ENCODE assay signal across 14 mouse cellular contexts in genomic region chr1:80230612-80231011, GRCm38 (mm10). TPM values are rescaled to one million over a fixed set of nuclear protein-coding genes. Genes with fewer than 3 reads are reported as not detected.
DNase-seq lines count a peak whose midpoint lies in the region; ATAC-seq and TF ChIP-seq lines count a peak whose summit lies in the region.
"Had no signal": no experiment of that assay in that cellular context is flagged by ENCODE, and none has a peak within 500 bp of the region (broad histone marks: within the 10 kb centered on the region; RNA-seq: fewer than 3 reads in every experiment).

No protein-coding gene starts in this region.

- H3K4me3 ChIP-seq in layer of hippocampus, adult 2 months: no peak overlapping the region
- H3K4me3 ChIP-seq in midbrain, embryonic 16.5 days (ENCODE audit: low read depth, low read length): no peak overlapping the region
- H3K4me3 ChIP-seq: limb, embryonic 15.5 days had no signal

- H3K9ac ChIP-seq in midbrain, embryonic 16.5 days (ENCODE audit: low read depth, low read length): no peak overlapping the region
- H3K9ac ChIP-seq: limb, embryonic 15.5 days had no signal

- peaks cover 24% of the 10 kb centered on the region for H3K27me3 ChIP-seq in Patski
- no peaks in the 10 kb centered on the region for H3K27me3 ChIP-seq in midbrain, embryonic 16.5 days (ENCODE audit: control insufficient read depth, insufficient read depth, low read depth, low read length)
- H3K27me3 ChIP-seq: limb, embryonic 15.5 days had no signal

- CTCF ChIA-PET in Patski (lab: Charles Lee): no interaction called here

- TF ChIP-seq CTCF in layer of hippocampus, adult 2 months (conservative IDR thresholded peaks at IDR 0.05): peak; percentile 63
- TF ChIP-seq CTCF in Patski (IDR thresholded peaks at IDR 0.05): peak; percentile 28

- no peaks in the 10 kb centered on the region for H3K9me3 ChIP-seq in midbrain, embryonic 16.5 days (replicated peaks; ENCODE audit: control insufficient read depth, low read length, poor library complexity, severe bottlenecking)
- H3K9me3 ChIP-seq: limb, embryonic 15.5 days had no signal

- no peak for DNase-seq in layer of hippocampus, adult 2 months (ENCODE audit: low spot score in 2 of 2)
- no peak for DNase-seq in layer of hippocampus, postnatal 10 days (ENCODE audit: low spot score in 2 of 2)
- peak; percentile 30 for DNase-seq in thymus, postnatal 0 days (ENCODE audit: low spot score)
- DNase-seq in thymus, adult 18-20 months: no peak
- no peak for DNase-seq in Patski (ENCODE audit: low read depth, low spot score)
- peak; percentile 20 for DNase-seq in thymus, postnatal 25 days
- DNase-seq: cerebellum, adult 11 months; right cerebral cortex, postnatal 4 days had no signal

- no peak overlapping the region for H3K4me2 ChIP-seq in midbrain, embryonic 16.5 days (ENCODE audit: low read length)
- H3K4me2 ChIP-seq: limb, embryonic 15.5 days had no signal

- no peak overlapping the region for H3K27ac ChIP-seq in layer of hippocampus, adult 2 months
- H3K27ac ChIP-seq in midbrain, embryonic 16.5 days (ENCODE audit: low read length): no peak overlapping the region
- H3K27ac ChIP-seq: limb, embryonic 15.5 days had no signal

- POLR2A ChIA-PET in Patski (lab: Charles Lee): no interaction called here

- H3K4me1 ChIP-seq in midbrain, embryonic 16.5 days (ENCODE audit: control insufficient read depth, insufficient read depth, low read length): no peaks in the 10 kb centered on the region
- H3K4me1 ChIP-seq: limb, embryonic 15.5 days had no signal

- WGBS in midbrain, embryonic 16.5 days: 68% methylated on average over 1 of the region's 1 CpGs

- in situ Hi-C loops in Patski (cut with MboI; ENCODE audit: low pct_unique_long_range_greater_than_20kb): no loop called here

- no peak for ATAC-seq in Patski
- ATAC-seq in megakaryocyte, adult 5-6 weeks (ENCODE audit: poor library complexity, severe bottlenecking): no peak
- ATAC-seq in midbrain, embryonic 16.5 days: no peak
- ATAC-seq: activated CD4-positive, CD25-positive, alpha-beta regulatory T cell, adult 4 months had no signal

- H3K36me3 ChIP-seq in midbrain, embryonic 16.5 days (ENCODE audit: control insufficient read depth, insufficient read depth, low read length): no peaks in the 10 kb centered on the region
- H3K36me3 ChIP-seq: limb, embryonic 15.5 days had no signal

RNA-seq across cellular contexts. Expression of gene Fam124b, which starts 12.3 kb away (rescaled TPM):
- under 1 TPM; 0.39 to 0.46 TPM for total RNA-seq in layer of hippocampus, adult 2 months (2021)
- 1 to 10 TPM; 1.2 to 1.5 TPM for total RNA-seq in layer of hippocampus, postnatal 10 days (2021)
- polyA plus RNA-seq in thymus, postnatal 0 days (2015; fragmentation: Nextera tagmentation; extraction: Ambion mirVana): 0.17 and 0.40 TPM in 2 replicates
- polyA plus RNA-seq in Patski (2021): not detected
- 0.43 TPM in 1 of 2 replicates, not detected in the other for total RNA-seq in megakaryocyte, adult 5-6 weeks (2015)
- not detected in 2 replicates for total RNA-seq in megakaryocyte, adult 5-6 weeks (2017)
- 0.58 and 0.63 TPM in 2 replicates for polyA plus RNA-seq in midbrain, embryonic 16.5 days (2015; fragmentation: Nextera tagmentation; extraction: Ambion mirVana)
- total RNA-seq: common myeloid progenitor, adult 5-6 weeks; hematopoietic stem cell, adult 5-6 weeks had no signal

Comparison
In these comparisons a context has a peak if more than half of its experiments do, and no peak if none do; other contexts are left out.
1. DNase-seq: peak in thymus, postnatal 0 days (single experiment) and thymus, postnatal 25 days (single experiment); none in layer of hippocampus, adult 2 months (0 of 2), layer of hippocampus, postnatal 10 days (0 of 2), thymus, adult 18-20 months (0 of 2) and Patski (single experiment).